Mouse (Mus musculus) retina, postnatal 1 day (tissue): ENCODE data around the gene Pomgnt2.
"Not testable (repeated sequence)": the region's sequence is repeated elsewhere in the genome, so short reads cannot be mapped to it uniquely, and the experiment has no call there.

Experiments
- DNase-seq: peaks from one replicate; pipeline ENCODE4 v3.0.0-alpha.2; 2012

Gene Pomgnt2

GRCm38 (mm10) chr9:121997010-121997409 is at the start of gene Pomgnt2:
TSS of gene Pomgnt2 (minus strand) at chr9:121997110.
- no peak for DNase-seq

DNA sequence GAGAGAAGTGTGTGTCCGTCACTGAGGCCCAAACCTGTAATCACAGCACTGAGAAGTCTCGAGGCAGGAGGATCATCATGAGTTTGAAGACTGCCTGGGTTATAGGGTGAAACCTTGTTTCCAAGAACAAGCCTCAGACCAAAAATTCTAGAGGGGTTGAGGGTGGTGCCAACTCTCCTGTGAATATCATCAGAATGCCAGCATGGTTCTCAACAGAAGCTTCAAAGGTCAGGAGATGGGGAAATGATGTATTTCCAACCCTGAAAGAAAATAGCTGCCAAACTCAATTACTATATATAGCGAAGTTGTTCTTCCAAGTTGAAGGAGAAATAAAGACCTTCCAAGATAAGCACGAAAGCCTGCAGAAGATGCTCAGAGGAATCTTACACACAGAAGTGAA is 42.9 kb upstream of the Pomgnt2 start:
- DNase-seq, result no peak

- DNase-seq, result no peak
These were observed 41.7 kb upstream of the Pomgnt2 start for GRCm38 (mm10) chr9:122038631-122039030.

DNA sequence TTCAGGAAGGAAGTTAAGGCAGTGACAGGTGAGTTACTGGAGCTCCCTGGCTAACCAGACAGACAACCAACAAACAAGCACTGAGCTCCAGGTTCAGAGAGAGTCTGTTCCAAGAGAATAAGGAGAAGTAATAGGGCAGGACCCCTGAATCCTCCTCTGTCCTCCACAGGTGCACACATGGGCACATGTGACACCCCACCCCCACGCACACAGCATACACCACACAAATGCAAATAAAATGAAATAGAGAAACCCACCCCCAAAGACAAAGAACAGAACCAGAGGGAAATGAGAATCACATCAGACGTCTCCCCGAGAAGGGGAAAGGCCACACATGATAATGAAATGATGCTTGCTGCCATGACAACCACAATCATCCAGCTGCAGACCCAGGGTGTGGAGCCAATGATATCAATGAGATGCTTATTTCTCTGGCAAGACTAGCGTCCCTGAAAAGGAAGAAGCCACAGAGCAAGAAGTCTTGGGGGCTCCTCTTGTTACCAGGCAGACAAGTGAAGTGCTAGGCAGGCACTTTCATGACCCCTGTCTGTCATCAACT is 39.7 kb upstream of the Pomgnt2 start:
- DNase-seq, result no peak

- DNase-seq, result peak; percentile 25
These were observed 38.9 kb upstream of the Pomgnt2 start for GRCm38 (mm10) chr9:122035807-122036206.

DNA sequence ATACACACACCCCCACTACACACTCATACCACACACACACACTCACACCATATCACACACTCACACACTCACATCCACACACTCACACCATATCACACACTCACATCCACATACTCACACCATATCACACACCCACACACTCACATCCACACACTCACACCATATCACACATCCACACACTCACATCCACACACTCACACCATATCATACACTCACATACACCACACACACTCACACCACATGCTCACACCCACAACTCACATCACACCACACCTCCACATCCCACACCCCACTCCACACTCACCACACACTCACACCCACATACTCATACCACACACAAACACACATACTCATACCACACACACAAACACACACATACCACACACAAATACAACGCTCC is 38.0 kb upstream of the Pomgnt2 start:
- DNase-seq, result no peak

DNA sequence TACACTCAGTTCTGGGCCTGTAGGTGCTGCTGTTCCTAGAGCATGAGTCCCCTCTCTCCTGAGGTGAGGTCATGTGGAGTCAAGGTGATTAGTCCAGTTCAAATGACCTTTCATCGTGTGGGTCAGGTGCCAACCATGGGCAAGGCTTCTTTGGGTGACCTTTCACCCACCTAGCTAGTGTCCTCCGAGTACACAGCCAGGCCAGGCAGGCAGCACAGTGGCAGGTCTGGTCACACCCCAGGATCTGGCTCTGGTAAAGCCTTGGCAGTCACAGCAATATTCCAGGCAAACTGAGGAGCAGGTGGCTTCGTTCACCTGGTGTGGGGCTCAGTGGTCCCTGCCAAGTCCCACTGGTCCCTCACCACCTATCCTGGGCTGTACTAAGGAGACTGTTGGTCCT is 35.2 kb upstream of the Pomgnt2 start:
- DNase-seq, result no peak

DNA sequence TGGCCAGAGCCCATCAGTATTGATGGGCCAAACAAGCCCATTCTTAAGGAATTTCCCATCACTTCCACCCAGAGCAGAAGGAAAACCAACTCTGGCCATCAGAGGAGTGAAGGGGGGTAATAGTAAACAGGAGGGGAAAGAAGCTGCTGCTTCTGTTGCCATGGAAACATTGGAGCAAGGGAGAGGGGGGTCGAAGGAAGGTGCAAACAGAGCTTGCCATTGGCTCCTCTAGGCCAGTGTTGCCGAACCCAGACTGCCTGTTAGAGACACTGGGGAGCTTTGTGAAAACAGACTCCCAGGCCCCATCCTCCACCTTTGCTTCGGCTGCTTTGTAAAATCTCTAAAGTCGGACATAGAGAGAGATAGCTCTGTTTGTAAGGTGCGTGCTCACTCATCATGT is 33.8 kb upstream of the Pomgnt2 start:
- DNase-seq, result peak; percentile 34

DNA sequence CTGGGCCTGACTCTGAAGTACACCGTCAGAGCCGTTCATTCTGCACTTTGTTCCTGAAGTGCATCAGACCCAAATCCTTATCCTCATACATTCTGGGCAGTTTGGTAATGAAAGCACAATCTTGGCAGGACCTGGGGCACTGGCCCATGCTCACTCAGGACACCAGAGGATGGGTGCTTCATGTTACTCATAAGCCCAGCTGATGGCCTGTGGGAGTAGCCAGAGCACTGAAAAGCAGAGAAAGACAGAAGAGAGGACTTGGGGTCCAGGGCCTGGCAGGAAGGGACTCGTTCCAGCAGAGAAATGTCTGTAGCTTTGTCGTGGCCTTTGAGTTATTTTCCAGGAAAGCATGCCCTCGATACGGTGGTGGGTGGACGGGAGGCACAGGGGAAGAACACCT is 32.9 kb upstream of the Pomgnt2 start:
- DNase-seq, result no peak

GRCm38 (mm10) chr9:122027914-122028745 is 31.2 kb upstream of the Pomgnt2 start:
- DNase-seq, result no peak

- no peak for DNase-seq
These were observed 30.4 kb upstream of the Pomgnt2 start for GRCm38 (mm10) chr9:122027081-122027913.

GRCm38 (mm10) chr9:122025855-122026590 is 29.1 kb upstream of the Pomgnt2 start:
- DNase-seq, result no peak

DNA sequence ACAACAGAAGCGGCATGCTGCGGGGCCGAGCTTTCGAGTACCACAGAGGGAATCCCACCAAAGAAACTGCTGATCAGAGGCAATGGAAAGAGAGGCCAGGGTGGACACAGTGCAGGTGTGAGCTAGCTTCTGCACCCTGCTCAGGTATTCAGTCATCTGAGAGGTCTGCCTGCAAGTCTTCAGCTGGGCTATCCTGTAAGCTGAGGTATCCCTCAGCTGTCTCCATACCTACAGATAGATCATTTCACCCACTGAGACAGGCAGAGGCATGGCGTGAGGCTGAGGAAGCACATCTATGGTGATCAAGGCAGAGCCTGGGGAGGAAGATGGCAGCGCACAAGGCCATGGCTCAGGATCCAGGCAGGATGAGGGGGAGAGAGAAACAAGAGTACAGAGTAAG is 27.5 kb upstream of the Pomgnt2 start:
- DNase-seq, result no peak

GRCm38 (mm10) chr9:122023873-122024272 is 27.0 kb upstream of the Pomgnt2 start:
- no peak for DNase-seq

DNA sequence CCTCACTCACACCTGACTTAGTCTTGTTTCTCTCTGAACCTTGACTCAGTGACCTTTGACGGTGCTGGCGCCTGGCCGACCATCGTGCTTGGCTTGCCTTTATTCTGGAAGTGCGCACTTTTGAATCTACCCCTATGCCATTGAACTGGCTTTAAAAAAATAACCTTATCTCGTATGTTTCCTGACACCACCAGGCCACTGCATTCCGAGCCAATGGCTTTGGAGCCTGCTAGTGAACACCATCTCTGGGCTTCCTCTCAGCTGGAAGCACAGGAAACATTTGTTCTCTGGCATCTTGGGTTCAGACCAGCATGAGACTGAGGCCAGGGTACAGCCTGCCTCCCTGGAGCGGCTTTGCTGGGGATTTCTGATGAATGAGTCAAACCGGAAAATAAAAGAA is 25.9 kb upstream of the Pomgnt2 start:
- no peak for DNase-seq

GRCm38 (mm10) chr9:122021581-122021980 is 24.7 kb upstream of the Pomgnt2 start:
- no peak for DNase-seq

DNA sequence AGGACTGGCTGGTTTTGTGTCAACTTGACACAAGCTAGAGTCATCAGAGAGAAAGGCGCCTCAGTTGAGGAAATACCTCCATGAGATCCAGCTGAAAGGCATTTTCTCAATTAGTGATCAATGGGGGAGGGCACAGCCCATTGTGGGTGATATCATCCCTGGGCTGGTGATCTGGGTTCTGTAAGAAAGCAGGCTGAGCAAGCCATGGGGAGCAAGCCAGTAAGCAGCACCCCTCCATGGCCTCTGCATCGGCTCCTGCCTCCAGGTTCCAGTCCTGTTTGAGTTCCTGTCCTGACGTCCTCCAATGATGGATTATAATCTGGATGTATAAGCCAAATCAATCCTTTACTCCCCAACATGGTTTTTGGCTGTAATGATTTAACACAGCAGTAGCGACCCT is 24.3 kb upstream of the Pomgnt2 start:
- DNase-seq, result not testable (repeated sequence)

GRCm38 (mm10) chr9:122020321-122020720 is 23.4 kb upstream of the Pomgnt2 start:
- DNase-seq, result no peak

DNA sequence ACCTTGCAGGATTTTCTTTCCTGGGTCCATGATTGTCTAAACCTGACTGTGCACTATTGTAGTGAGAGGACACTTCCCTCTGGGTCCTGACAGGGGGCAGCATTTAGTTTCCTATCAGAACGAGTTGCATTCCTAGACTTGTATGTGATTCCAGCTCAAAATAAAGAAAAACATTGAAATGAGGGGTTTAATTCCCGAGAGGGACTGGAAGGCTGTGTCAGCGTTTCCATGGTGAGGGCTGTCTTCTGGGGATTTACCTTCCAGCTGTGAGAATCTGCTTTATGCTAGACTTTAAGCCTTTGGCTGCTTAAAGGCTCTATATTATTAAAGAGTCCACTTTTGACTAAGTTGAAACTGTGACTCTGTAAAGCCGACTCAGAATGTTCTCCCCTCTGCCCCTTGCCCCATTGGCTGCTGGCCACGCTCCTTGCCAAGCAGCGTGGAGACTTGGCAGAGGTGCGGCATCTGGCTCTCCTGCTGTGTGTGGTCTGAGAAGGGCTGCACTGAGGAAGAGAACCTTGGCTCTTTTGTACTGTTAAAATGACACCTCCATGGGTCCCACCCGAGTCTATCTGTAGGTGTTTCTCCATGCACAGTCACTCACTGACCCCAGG is 22.0 kb upstream of the Pomgnt2 start:
- peak; percentile 79 for DNase-seq

- no peak for DNase-seq
These were observed 21.2 kb upstream of the Pomgnt2 start for GRCm38 (mm10) chr9:122018079-122018478.

DNA sequence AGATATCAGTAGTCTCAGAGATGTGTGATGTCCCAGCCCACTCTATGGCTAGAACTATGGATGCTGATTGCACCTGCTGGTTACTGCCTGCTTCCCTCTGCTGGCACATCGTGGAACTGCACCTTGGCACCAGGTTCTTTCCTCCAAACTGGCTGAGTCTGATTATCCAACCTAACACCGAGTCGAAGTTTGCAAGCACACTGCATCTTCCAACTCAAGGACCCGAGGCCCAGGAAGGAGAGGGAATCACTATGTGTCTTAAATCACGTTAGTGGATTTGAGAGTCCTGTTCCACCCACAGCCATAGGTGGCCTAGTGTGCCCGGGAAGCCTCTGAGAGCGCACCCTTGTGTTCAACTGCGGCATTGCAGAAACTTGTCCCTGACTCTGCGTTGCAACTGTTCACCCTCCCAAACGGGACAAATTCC is 17.3 kb upstream of the Pomgnt2 start:
- DNase-seq, result peak; percentile 84

- DNase-seq, result no peak
These were observed 16.7 kb upstream of the Pomgnt2 start for GRCm38 (mm10) chr9:122013629-122014028.

DNA sequence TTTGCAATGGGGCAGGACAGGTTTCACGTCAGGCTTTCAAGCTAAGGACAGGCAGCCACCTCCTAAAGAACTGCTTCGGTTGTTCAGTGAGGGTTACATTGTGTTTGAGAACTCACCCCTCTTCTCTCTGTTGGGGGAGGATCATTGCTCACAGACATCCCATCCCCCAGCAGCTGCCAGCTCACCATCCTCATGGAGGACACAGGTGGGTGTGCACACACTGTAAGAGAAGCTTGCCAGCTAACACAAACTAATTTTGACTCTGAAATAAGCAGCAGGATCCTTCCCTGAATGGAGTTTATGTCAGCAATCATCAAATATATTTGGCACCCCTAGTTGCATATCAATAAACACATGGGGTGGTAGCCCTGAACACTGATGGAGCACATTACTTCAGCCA is 15.9 kb upstream of the Pomgnt2 start:
- DNase-seq, result no peak
